Mouse (Mus musculus) heart, embryonic 14.5 days (tissue): ENCODE results near the gene Crtam. TPM values are rescaled to one million over a fixed set of nuclear protein-coding genes. Genes with fewer than 3 reads are reported as not detected.

Source experiments
- ATAC-seq: fragments of 200-750 bp; cut with Nextera tagmentation; 2 replicates; pipeline ENCODE4 v1.8.0; 2017; ENCODE audit warnings: low read depth, moderate TSS enrichment; ENCODE audit not compliant: insufficient number of reproducible peaks, insufficient read depth, low FRiP score
- H3K27ac ChIP-seq, 2 experiments: fragments of 200-500 bp in 1 of 2; fragments of 300-500 bp in 1 of 2; sonication (generic) in 1 of 2; replicated peaks in 1 of 2; 2 replicates each; pipeline ENCODE4 v1.5.1; 2012 to 2014; ENCODE audit warnings: low read depth in 2 of 2, low read length in 2 of 2, control low read depth in 1 of 2, mild to moderate bottlenecking in 1 of 2, mixed read lengths in 1 of 2; ENCODE audit not compliant: control insufficient read depth in 1 of 2, insufficient read depth in 1 of 2
- H3K27me3 ChIP-seq: fragments of 300-500 bp; sonication (generic); 2 replicates; pipeline ENCODE4 v1.6.1; 2014; ENCODE audit warnings: mild to moderate bottlenecking, low read length, control low read depth; ENCODE audit not compliant: control insufficient read depth, insufficient read depth
- H3K36me3 ChIP-seq: fragments of 300-500 bp; sonication (generic); 2 replicates; pipeline ENCODE4 v1.6.1; 2014; ENCODE audit warnings: mild to moderate bottlenecking, control low read depth, low read length, mixed read lengths; ENCODE audit not compliant: control insufficient read depth, insufficient read depth
- H3K4me1 ChIP-seq, 2 experiments: fragments of 200-500 bp in 1 of 2; fragments of 300-500 bp in 1 of 2; sonication (generic) in 1 of 2; 2 replicates each; pipeline ENCODE4 v1.6.1; 2012 to 2014; ENCODE audit warnings: low read length in 2 of 2, control low read depth in 1 of 2, mixed read lengths in 1 of 2; ENCODE audit not compliant: control insufficient read depth in 2 of 2, insufficient read depth in 2 of 2
- H3K4me2 ChIP-seq: fragments of 300-500 bp; sonication (generic); 2 replicates; pipeline ENCODE4 v1.6.1; 2014; ENCODE audit warnings: mild to moderate bottlenecking, low read length
- H3K4me3 ChIP-seq, 2 experiments: fragments of 200-500 bp in 1 of 2; fragments of 300-500 bp in 1 of 2; sonication (generic) in 1 of 2; 2 replicates each; pipeline ENCODE4 v1.5.1; 2012 to 2014; ENCODE audit warnings: low read length in 2 of 2, mild to moderate bottlenecking in 2 of 2, control low read depth in 1 of 2, low read depth in 1 of 2, moderate library complexity in 1 of 2; ENCODE audit not compliant: control insufficient read depth in 1 of 2, insufficient read depth in 1 of 2
- H3K9ac ChIP-seq: fragments of 300-500 bp; sonication (generic); 2 replicates; pipeline ENCODE4 v1.6.1; 2014; ENCODE audit warnings: mild to moderate bottlenecking, low read length
- H3K9me3 ChIP-seq: fragments of 300-500 bp; sonication (generic); 2 replicates; pipeline ENCODE4 v1.6.1; 2016; ENCODE audit warnings: low read length, control low read depth; ENCODE audit not compliant: control insufficient read depth
- WGBS: fragments of 180-500 bp; shearing (Covaris S2); extraction: QIAGEN DNeasy Blood & Tissue Kit; methylation state at CpG from one replicate; pipeline ENCODE4 v1.1.7; 2014; 5-methylcytosine and 5-hydroxymethylcytosine counted together
- polyA plus RNA-seq: library from polyadenylated mRNA; unstranded; fragments of >200 nt; fragmentation: Nextera tagmentation; extraction: Ambion mirVana; gene quantifications from 2 replicates; pipeline ENCODE4 v1.2.1, GENCODE M21; 2014

The Crtam gene
- polyA plus RNA-seq, 1 experiment from 2014 or later: not detected

- no peak for ATAC-seq
- no peaks in the 10 kb centered on the region for H3K9me3 ChIP-seq
- peaks cover 17 to 19% of the 10 kb centered on the region in 2 experiments for H3K4me1 ChIP-seq
- no peak overlapping the region for H3K4me2 ChIP-seq
- no peaks in the 10 kb centered on the region for H3K27me3 ChIP-seq
- no peaks in the 10 kb centered on the region for H3K36me3 ChIP-seq
- H3K9ac ChIP-seq: no peak overlapping the region
- H3K4me3 ChIP-seq: no peak overlapping the region
- 91% methylated on average over 7 of the region's 7 CpGs for WGBS
- no peak overlapping the region for H3K27ac ChIP-seq
Observed at GRCm38 (mm10) chr9:41048216-41048615, 43.8 kb upstream of the Crtam start.

GRCm38 (mm10) chr9:41047654-41048053 lies 43.2 kb upstream of the Crtam start:
- Histone ChIP-seq H3K9ac (no peak overlapping the region), H3K36me3 (0 out of 2 replicates have a peak, but pooled peaks cover 1% of the 10 kb centered on the region), H3K9me3 (no peaks in the 10 kb centered on the region), H3K4me3 (no peak overlapping the region), H3K27me3 (no peaks in the 10 kb centered on the region), H3K27ac (no peak overlapping the region), H3K4me2 (no peak overlapping the region), H3K4me1 (peaks cover 15 to 16% of the 10 kb centered on the region in 2 experiments)
- WGBS: 85% methylated on average over 2 of the region's 2 CpGs
- ATAC-seq: no peak

DNA sequence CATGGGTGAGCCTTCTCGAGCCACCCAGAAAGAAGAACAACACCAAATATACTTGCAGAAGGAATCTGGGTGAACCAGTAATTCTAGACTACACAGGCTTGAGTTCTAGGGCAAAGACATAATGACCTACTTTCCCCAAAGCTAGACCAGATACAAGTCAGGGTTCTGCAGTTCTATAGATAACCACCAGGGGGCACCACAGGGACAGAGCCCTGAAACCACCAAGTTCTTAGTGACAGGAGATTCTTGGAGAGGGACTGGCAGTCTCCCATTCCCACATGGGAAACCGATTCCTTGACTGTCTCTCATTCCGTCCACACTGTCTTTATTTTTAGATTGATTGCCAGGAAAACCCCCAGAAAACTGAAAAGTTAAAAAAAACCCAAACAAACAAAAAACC lies 40.2 kb upstream of the Crtam start:
- Histone ChIP-seq H3K4me3 (no peak overlapping the region), H3K36me3 (peaks cover 10% of the 10 kb centered on the region; the same call in 1 of the 2 replicates), H3K9ac (no peak overlapping the region), H3K4me2 (no peak overlapping the region), H3K27me3 (no peaks in the 10 kb centered on the region), H3K4me1 (peaks cover 6 to 20% of the 10 kb centered on the region in 2 experiments; a peak in 3 of 4 replicates), H3K9me3 (no peaks in the 10 kb centered on the region), H3K27ac (no peak overlapping the region)
- no peak for ATAC-seq
- WGBS: 12% methylated on average over 3 of the region's 3 CpGs

DNA sequence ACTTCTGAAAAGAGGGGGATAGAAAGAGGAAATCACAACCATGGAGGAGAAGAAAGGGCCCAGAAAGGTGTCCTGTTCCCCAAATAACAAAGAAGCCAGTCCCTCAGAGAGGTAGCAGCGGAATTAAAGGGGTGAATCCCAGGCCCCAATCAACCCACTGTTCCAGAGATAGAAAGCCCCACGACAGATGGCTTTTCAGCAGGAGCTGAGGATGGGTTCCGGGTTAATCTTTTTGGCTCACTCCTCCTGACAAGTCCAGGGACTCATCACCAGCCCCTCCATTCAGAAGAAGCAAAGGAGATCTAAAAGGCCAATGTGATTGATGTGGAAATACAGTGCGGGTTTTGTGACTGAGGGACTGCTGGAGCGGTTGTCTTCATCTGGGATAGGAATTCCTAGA lies 39.2 kb upstream of the Crtam start:
- H3K4me2 ChIP-seq: no peak overlapping the region
- H3K4me3 ChIP-seq: no peak overlapping the region
- H3K27me3 ChIP-seq: no peaks in the 10 kb centered on the region
- ATAC-seq: no peak
- no peaks in the 10 kb centered on the region for H3K9me3 ChIP-seq
- H3K27ac ChIP-seq: no peak overlapping the region
- no peak overlapping the region for H3K9ac ChIP-seq
- H3K36me3 ChIP-seq: peaks cover 10% of the 10 kb centered on the region; the same call in 1 of the 2 replicates
- WGBS: 79% methylated on average over 5 of the region's 5 CpGs
- peaks cover 6 to 20% of the 10 kb centered on the region in 2 experiments; a peak in 3 of 4 replicates for H3K4me1 ChIP-seq

DNA sequence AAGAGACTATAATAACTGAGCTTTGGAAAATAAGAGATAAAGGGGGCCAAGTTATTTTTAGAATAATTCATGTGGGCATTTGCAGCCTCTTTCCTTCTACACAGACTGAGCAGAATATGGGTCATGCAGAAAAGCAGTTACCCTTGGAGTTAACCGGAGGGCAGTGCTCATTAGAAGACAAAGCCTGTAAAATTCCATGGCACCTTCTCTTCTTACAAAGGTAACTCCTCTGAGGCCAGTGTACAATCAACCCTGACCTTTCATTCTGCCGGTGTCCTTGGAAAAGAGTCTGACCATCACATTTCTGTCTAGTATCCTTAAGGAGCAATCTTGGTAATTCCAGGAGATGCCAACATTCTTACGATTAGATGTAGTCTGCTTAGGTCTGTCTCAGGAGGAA lies 37.0 kb upstream of the Crtam start:
- no peak for ATAC-seq
- Histone ChIP-seq H3K4me3 (no peak overlapping the region), H3K27ac (peak overlapping the region; percentile 51 to 60), H3K36me3 (peaks cover 19% of the 10 kb centered on the region), H3K4me1 (peaks cover 6 to 20% of the 10 kb centered on the region in 2 experiments; a peak in 3 of 4 replicates), H3K9ac (no peak overlapping the region), H3K27me3 (no peaks in the 10 kb centered on the region), H3K4me2 (0 out of 2 replicates have a peak overlapping the region, but pooled peaks have one; percentile 0), H3K9me3 (no peaks in the 10 kb centered on the region)
- 51% methylated on average over 3 of the region's 3 CpGs for WGBS

GRCm38 (mm10) chr9:41038150-41038664 lies 33.8 kb upstream of the Crtam start:
- Histone ChIP-seq H3K9ac (no peak overlapping the region), H3K27ac (no peak overlapping the region), H3K4me2 (no peak overlapping the region), H3K4me1 (peaks cover 6 to 20% of the 10 kb centered on the region in 2 experiments; a peak in 3 of 4 replicates), H3K4me3 (no peak overlapping the region), H3K27me3 (no peaks in the 10 kb centered on the region), H3K36me3 (peaks cover 23% of the 10 kb centered on the region), H3K9me3 (no peaks in the 10 kb centered on the region)
- no peak for ATAC-seq
- 81% methylated on average over 9 of the region's 9 CpGs for WGBS

DNA sequence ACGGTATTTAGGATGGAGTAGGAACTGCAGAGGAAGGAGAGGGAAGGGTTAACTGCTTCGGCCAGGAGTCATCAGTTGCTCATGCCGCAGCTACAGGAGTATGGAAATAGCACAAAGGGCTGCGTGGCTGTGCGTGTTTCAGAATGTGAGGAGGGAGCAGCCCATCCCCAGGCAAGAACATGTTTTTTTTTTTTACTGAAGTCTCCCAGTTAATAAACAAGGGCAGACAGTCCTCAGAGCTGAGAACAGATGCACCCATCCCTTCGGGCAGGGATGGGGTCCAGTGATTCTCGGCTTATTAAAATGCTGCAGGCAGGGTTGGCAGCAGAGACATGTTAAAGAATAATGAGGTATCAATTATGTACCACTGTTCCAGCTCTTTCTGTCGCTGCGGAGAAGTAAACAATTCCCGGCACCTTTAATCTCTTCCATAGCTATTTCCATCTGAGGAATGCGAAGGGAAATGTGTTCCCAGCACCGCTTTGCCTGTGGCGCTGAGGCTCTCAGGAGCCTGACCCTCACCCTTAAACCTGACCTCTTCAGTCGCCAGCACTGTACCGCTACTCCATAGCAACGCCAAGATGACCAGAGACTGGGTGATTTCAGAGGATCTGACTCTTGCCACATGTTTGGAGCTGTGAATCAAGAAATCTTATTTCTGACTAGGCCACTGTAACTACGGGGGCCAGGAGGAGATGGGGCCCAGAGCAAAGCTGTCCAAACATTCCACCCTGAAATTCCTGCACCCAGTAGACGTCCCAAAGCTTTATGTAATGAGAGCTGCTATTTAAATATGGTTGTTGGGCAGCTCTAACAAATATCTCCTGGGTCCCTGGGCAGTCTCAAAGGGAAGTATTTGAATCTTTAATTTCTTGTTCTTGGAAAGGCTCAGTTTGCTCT lies 27.4 kb upstream of the Crtam start:
- Histone ChIP-seq H3K4me2 (no peak overlapping the region; the same call in 1 of the 2 replicates), H3K27ac (peak overlapping the region in 1 of 2 experiments; percentile 33; a peak in 1 of 4 replicates)
- no peak for ATAC-seq

More for the DNA sequence above, 27.4 kb upstream of the Crtam start:
- Histone ChIP-seq H3K9ac (no peak overlapping the region), H3K27me3 (no peaks in the 10 kb centered on the region), H3K4me1 (peaks cover 7 to 12% of the 10 kb centered on the region in 2 experiments), H3K36me3 (peaks cover 24% of the 10 kb centered on the region), H3K4me3 (no peak overlapping the region), H3K9me3 (no peaks in the 10 kb centered on the region)
- 40% methylated on average over 18 of the region's 18 CpGs for WGBS
